Comparison of ENCODE assay signal across 8 mouse cellular contexts in the genomic region with DNA sequence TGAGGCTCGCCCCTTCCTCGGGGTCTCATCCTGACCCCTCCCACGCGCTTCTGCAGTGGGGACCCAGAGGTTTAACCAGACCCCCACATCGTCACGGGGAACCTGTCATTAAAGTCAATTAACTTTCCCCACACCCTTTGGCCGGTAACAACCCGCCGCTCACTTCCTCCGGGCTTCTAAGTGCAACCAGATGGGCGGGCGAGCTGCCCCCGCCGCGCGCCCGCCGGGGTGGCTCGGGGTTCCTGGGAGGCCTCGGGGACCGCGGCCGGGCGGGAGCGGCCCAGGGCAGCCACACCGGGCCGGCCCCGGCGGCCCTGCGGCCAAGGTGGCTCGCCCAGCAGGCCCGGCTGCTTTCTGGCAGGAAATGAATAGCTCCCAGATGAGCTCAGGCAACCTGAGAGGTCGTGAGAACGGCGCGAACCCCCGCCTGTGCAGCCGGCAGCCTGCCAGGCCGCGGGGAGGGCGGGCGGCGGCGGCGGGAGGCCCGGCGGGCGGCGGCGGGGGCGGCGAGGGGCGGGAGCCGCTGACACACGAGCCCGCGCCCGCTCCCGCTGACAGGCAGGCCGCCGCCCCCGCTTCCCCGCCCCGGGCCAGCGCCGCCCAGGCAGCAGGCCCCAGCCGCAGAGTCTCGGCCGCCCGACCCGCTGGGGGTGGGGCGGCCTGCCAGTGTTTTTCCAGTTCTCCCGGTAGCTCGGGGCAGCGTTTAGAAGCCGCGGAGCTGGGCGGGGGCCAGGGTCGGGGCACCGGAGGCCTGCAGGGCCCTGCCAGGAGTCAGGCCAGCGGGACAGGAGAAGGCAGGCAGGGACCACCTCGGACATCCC. TPM values are rescaled to one million over a fixed set of nuclear protein-coding genes. Genes with fewer than 3 reads are reported as not detected.
A peak's percentile ranks its signal among the peaks of the same experiment; 100 is the strongest.
DNase-seq lines count a peak whose midpoint lies in the region; ATAC-seq and TF ChIP-seq lines count a peak whose summit lies in the region.

No protein-coding gene starts in this region.

- peak overlapping the region; percentile 16 for H3K4me3 ChIP-seq in bone marrow, adult 2 months (replicated peaks; ENCODE audit: control insufficient read depth, low read depth, low read length)
- H3K4me3 ChIP-seq in forebrain, embryonic 10.5 days, result peak overlapping the region; percentile 59
- H3K4me3 ChIP-seq in heart, embryonic 15.5 days, result peak overlapping the region; percentile 60
- peak overlapping the region; percentile 46 for H3K4me3 ChIP-seq in neural tube, embryonic 15.5 days (replicated peaks)
- H3K4me3 ChIP-seq in thymus, adult 2 months (ENCODE audit: control insufficient read depth, insufficient read depth, low read length), result peak overlapping the region; percentile 47

- 2% methylated on average over 81 of the region's 82 CpGs for WGBS in bone marrow, adult 2 months
- under 1% methylated on average over 72 of the region's 82 CpGs for WGBS in forebrain, embryonic 10.5 days
- under 1% methylated on average over 81 of the region's 82 CpGs for WGBS in heart, embryonic 15.5 days
- WGBS in neural tube, embryonic 15.5 days, result under 1% methylated on average over 41 of the region's 82 CpGs
- 1% methylated on average over 81 of the region's 82 CpGs for WGBS in thymus, adult 2 months

- peak overlapping the region; percentile 55; the same call in 1 of the 2 replicates for H3K27ac ChIP-seq in bone marrow, adult 2 months (ENCODE audit: control insufficient read depth, insufficient read depth, low read depth, low read length, poor library complexity)
- peak overlapping the region; percentile 92 for H3K27ac ChIP-seq in forebrain, embryonic 10.5 days
- H3K27ac ChIP-seq in heart, embryonic 15.5 days, result peak overlapping the region; percentile 97
- H3K27ac ChIP-seq in neural tube, embryonic 15.5 days (replicated peaks), result peak overlapping the region; percentile 77
- no peak overlapping the region for H3K27ac ChIP-seq in thymus, adult 2 months (ENCODE audit: control insufficient read depth, insufficient read depth, low read length)

- peak; percentile 50 for DNase-seq in CD4-positive helper T cell, adult 2 months (ENCODE audit: low read depth, low spot score)
- peak; percentile 79 for DNase-seq in forebrain, embryonic 10.5 days (ENCODE audit: extremely low spot score, low spot score)
- DNase-seq in kidney, postnatal 14 days, result peak; percentile 95
- DNase-seq in lung, adult 18-20 months, result peak; percentile 89 to 94
- peak; percentile 47 for DNase-seq in thymus, adult 2 months

- H3K4me2 ChIP-seq in heart, embryonic 15.5 days, result peak overlapping the region; percentile 96
- peak overlapping the region; percentile 96 for H3K4me2 ChIP-seq in neural tube, embryonic 15.5 days

- no peak for TF ChIP-seq CTCF in bone marrow, adult 2 months (IDR thresholded peaks at IDR 0.05; ENCODE audit: control insufficient read depth, insufficient read depth, low read length)
- TF ChIP-seq CTCF in thymus, adult 2 months (IDR thresholded peaks at IDR 0.05; ENCODE audit: borderline replicate concordance, control insufficient read depth, extremely low read depth, insufficient read depth, low read length, poor library complexity), result no peak

- no peak for TF ChIP-seq POLR2A in bone marrow, adult 2 months (IDR thresholded peaks at IDR 0.05; ENCODE audit: borderline replicate concordance, control insufficient read depth, low read depth, low read length)
- TF ChIP-seq POLR2A in thymus, adult 2 months (IDR thresholded peaks at IDR 0.05; ENCODE audit: control insufficient read depth, extremely low read depth, insufficient read depth, low read length, poor library complexity), result no peak

- H3K9me3 ChIP-seq in forebrain, embryonic 10.5 days, result no peaks in the 10 kb centered on the region
- no peaks in the 10 kb centered on the region for H3K9me3 ChIP-seq in heart, embryonic 15.5 days (replicated peaks)
- no peaks in the 10 kb centered on the region for H3K9me3 ChIP-seq in neural tube, embryonic 15.5 days (replicated peaks)

- peaks cover 9% of the 10 kb centered on the region for H3K36me3 ChIP-seq in forebrain, embryonic 10.5 days (replicated peaks)
- H3K36me3 ChIP-seq in heart, embryonic 15.5 days, result no peaks in the 10 kb centered on the region
- H3K36me3 ChIP-seq in neural tube, embryonic 15.5 days, result no peaks in the 10 kb centered on the region
- H3K36me3 ChIP-seq in thymus, adult 2 months (ENCODE audit: control insufficient read depth, insufficient read depth, low read length), result no peaks in the 10 kb centered on the region

- H3K27me3 ChIP-seq in forebrain, embryonic 10.5 days (ENCODE audit: poor library complexity, severe bottlenecking), result peaks cover 54% of the 10 kb centered on the region
- peaks cover 11% of the 10 kb centered on the region; the same call in 1 of the 2 replicates for H3K27me3 ChIP-seq in heart, embryonic 15.5 days
- H3K27me3 ChIP-seq in neural tube, embryonic 15.5 days (replicated peaks), result peaks cover 20% of the 10 kb centered on the region
- H3K27me3 ChIP-seq in thymus, adult 2 months (ENCODE audit: control insufficient read depth, insufficient read depth, low read length), result peaks cover 19% of the 10 kb centered on the region

- peak overlapping the region; percentile 83 for H3K9ac ChIP-seq in heart, embryonic 15.5 days
- H3K9ac ChIP-seq in neural tube, embryonic 15.5 days (replicated peaks), result peak overlapping the region; percentile 54

- H3K4me1 ChIP-seq in bone marrow, adult 2 months (ENCODE audit: control insufficient read depth, insufficient read depth, low read length), result no peaks in the 10 kb centered on the region
- peaks cover 55% of the 10 kb centered on the region for H3K4me1 ChIP-seq in forebrain, embryonic 10.5 days
- peaks cover 28% of the 10 kb centered on the region for H3K4me1 ChIP-seq in heart, embryonic 15.5 days (replicated peaks)
- peaks cover 47% of the 10 kb centered on the region for H3K4me1 ChIP-seq in neural tube, embryonic 15.5 days
- peaks cover 32% of the 10 kb centered on the region for H3K4me1 ChIP-seq in thymus, adult 2 months (replicated peaks; ENCODE audit: control insufficient read depth, insufficient read depth, low read length)

- peak; percentile 78 for ATAC-seq in heart, embryonic 15.5 days (replicated peaks; ENCODE audit: insufficient number of reproducible peaks, insufficient read depth, low FRiP score, low read depth)
- peak; percentile 72 for ATAC-seq in neural tube, embryonic 15.5 days (ENCODE audit: low FRiP score)

RNA-seq across cellular contexts. Expression of gene Hes1, which starts 6.0 kb away (rescaled TPM):
- polyA plus RNA-seq in bone marrow, adult 2 months (2011; ENCODE audit: insufficient read depth, insufficient read length, low replicate concordance, missing spikeins), result 1.1 and 12.4 TPM in 2 replicates
- 42.5 and 49.0 TPM in 2 replicates for polyA plus RNA-seq in forebrain, embryonic 10.5 days (2016; fragmentation: Nextera tagmentation; extraction: Ambion mirVana)
- polyA plus RNA-seq in heart, embryonic 15.5 days (2015; fragmentation: Nextera tagmentation; extraction: Ambion mirVana), result 23.2 and 29.0 TPM in 2 replicates
- polyA plus RNA-seq in neural tube, embryonic 15.5 days (2015; fragmentation: Nextera tagmentation; extraction: Ambion mirVana), result 13.6 and 23.2 TPM in 2 replicates
- polyA plus RNA-seq in thymus, adult 2 months (2012; rRNA removed), result 33.4 and 40.6 TPM in 2 replicates
